Mouse (Mus musculus): ENCODE measurements around the gene Nlrc5. TPM values are rescaled to one million over a fixed set of nuclear protein-coding genes. Genes with fewer than 3 reads are reported as not detected.

Nlrc5 gene
- polyA plus RNA-seq, 2 experiments = 0.09 to 0.22 TPM

DNA sequence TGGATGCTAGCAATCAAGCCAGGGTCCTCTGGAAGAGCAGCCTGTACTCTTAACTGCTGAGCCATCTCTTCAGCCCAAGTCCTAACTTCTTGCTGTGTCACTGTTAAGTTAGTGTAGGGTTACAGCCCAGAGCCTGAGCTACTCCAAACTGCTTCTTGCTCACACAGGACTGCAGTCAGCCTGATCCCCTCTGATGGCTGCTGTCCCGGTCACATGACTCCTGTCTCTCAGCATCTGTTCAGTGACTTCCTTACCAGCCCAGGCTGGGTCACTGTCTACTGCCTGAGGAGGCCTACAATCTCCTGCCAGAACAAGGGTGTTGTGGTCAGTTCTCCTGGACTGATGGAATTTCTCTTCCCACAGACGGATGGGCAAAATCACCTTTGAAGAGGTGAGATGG, 18.9 kb upstream of the Nlrc5 start:
- Histone ChIP-seq H3K4me1 (replicated peaks; ENCODE audit: control insufficient read depth in 2 of 2, insufficient read depth in 2 of 2, low read length in 1 of 2) (no peaks in the 10 kb centered on the region), H3K9ac (replicated peaks) (no peak overlapping the region), H3K4me2 (ENCODE audit: low read depth) (no peak overlapping the region), H3K9me3 (ENCODE audit: control insufficient read depth, low read length) (no peaks in the 10 kb centered on the region), H3K27ac (no peak overlapping the region), H3K27me3 (ENCODE audit: control insufficient read depth, insufficient read depth, low read length) (no peaks in the 10 kb centered on the region), H3K4me3 (ENCODE audit: insufficient read depth in 1 of 2, low read depth in 2 of 2, low read length in 2 of 2) (no peak overlapping the region), H3K36me3 (replicated peaks; ENCODE audit: control insufficient read depth, insufficient read depth, low read depth) (no peaks in the 10 kb centered on the region)
- no peak for DNase-seq (ENCODE audit: low read depth in 3 of 3, low spot score in 3 of 3)
- TF ChIP-seq EP300 (IDR thresholded peaks at IDR 0.05; ENCODE audit: low read depth) (no peak), CTCF (IDR thresholded peaks at IDR 0.05; ENCODE audit: low read depth) (no peak)
- 45% methylated on average over 2 of the region's 2 CpGs for WGBS (ENCODE audit: insufficient replicate concordance)
- ATAC-seq (ENCODE audit: insufficient read depth) = no peak

- WGBS (ENCODE audit: insufficient replicate concordance) = 34% methylated on average over 9 of the region's 9 CpGs
- TF ChIP-seq CTCF (IDR thresholded peaks at IDR 0.05; ENCODE audit: low read depth) (no peak), EP300 (IDR thresholded peaks at IDR 0.05; ENCODE audit: low read depth) (no peak)
- Histone ChIP-seq H3K4me1 (replicated peaks; ENCODE audit: control insufficient read depth in 2 of 2, insufficient read depth in 2 of 2, low read length in 1 of 2) (no peaks in the 10 kb centered on the region), H3K27me3 (ENCODE audit: control insufficient read depth, insufficient read depth, low read length) (no peaks in the 10 kb centered on the region), H3K4me3 (ENCODE audit: insufficient read depth in 1 of 2, low read depth in 2 of 2, low read length in 2 of 2) (no peak overlapping the region), H3K9ac (replicated peaks) (no peak overlapping the region), H3K9me3 (ENCODE audit: control insufficient read depth, low read length) (no peaks in the 10 kb centered on the region), H3K36me3 (replicated peaks; ENCODE audit: control insufficient read depth, insufficient read depth, low read depth) (no peaks in the 10 kb centered on the region), H3K27ac (no peak overlapping the region), H3K4me2 (ENCODE audit: low read depth) (no peak overlapping the region)
- DNase-seq (ENCODE audit: low read depth in 3 of 3, low spot score in 3 of 3) (no peak), ATAC-seq (ENCODE audit: insufficient read depth) (no peak)
These were observed 16.1 kb upstream of the Nlrc5 start for GRCm38 (mm10) chr8:94418017-94418416.

GRCm38 (mm10) chr8:94422270-94422669, 11.9 kb upstream of the Nlrc5 start:
- H3K9ac ChIP-seq (replicated peaks) = no peak overlapping the region
- 63% methylated on average over 4 of the region's 4 CpGs for WGBS (ENCODE audit: insufficient replicate concordance)

GRCm38 (mm10) chr8:94427953-94428352, 6.2 kb upstream of the Nlrc5 start:
- Histone ChIP-seq H3K9me3 (ENCODE audit: control insufficient read depth, low read length) (no peaks in the 10 kb centered on the region), H3K36me3 (replicated peaks; ENCODE audit: control insufficient read depth, insufficient read depth, low read depth) (no peaks in the 10 kb centered on the region), H3K27ac (no peak overlapping the region), H3K4me2 (ENCODE audit: low read depth) (no peak overlapping the region), H3K9ac (replicated peaks) (no peak overlapping the region), H3K4me1 (replicated peaks; ENCODE audit: control insufficient read depth in 2 of 2, insufficient read depth in 2 of 2, low read length in 1 of 2) (no peaks in the 10 kb centered on the region), H3K27me3 (ENCODE audit: control insufficient read depth, insufficient read depth, low read length) (peaks cover 2% of the 10 kb centered on the region), H3K4me3 (ENCODE audit: insufficient read depth in 1 of 2, low read depth in 2 of 2, low read length in 2 of 2) (no peak overlapping the region)
- DNase-seq (ENCODE audit: low read depth in 3 of 3, low spot score in 3 of 3) = peak in 1 of 3 experiments; percentile 11
- WGBS (ENCODE audit: insufficient replicate concordance) = 45% methylated on average over 10 of the region's 10 CpGs
- TF ChIP-seq EP300 (IDR thresholded peaks at IDR 0.05; ENCODE audit: low read depth) (no peak), CTCF (IDR thresholded peaks at IDR 0.05; ENCODE audit: low read depth) (no peak)
- no peak for ATAC-seq (ENCODE audit: insufficient read depth)

More at GRCm38 (mm10) chr8:94422270-94422669, 11.9 kb upstream of the Nlrc5 start:
- no peaks in the 10 kb centered on the region for H3K4me1 ChIP-seq (replicated peaks; ENCODE audit: control insufficient read depth in 2 of 2, insufficient read depth in 2 of 2, low read length in 1 of 2)
- no peak for TF ChIP-seq CTCF (IDR thresholded peaks at IDR 0.05; ENCODE audit: low read depth)
- TF ChIP-seq EP300 (IDR thresholded peaks at IDR 0.05; ENCODE audit: low read depth) = no peak
- H3K27ac ChIP-seq = no peak overlapping the region
- H3K27me3 ChIP-seq (ENCODE audit: control insufficient read depth, insufficient read depth, low read length) = no peaks in the 10 kb centered on the region
- no peak for ATAC-seq (ENCODE audit: insufficient read depth)
- no peaks in the 10 kb centered on the region for H3K36me3 ChIP-seq (replicated peaks; ENCODE audit: control insufficient read depth, insufficient read depth, low read depth)
- no peak for DNase-seq (ENCODE audit: low read depth in 3 of 3, low spot score in 3 of 3)
- H3K4me2 ChIP-seq (ENCODE audit: low read depth) = no peak overlapping the region
- H3K9me3 ChIP-seq (ENCODE audit: control insufficient read depth, low read length) = no peaks in the 10 kb centered on the region
- H3K4me3 ChIP-seq (ENCODE audit: insufficient read depth in 1 of 2, low read depth in 2 of 2, low read length in 2 of 2) = no peak overlapping the region

DNA sequence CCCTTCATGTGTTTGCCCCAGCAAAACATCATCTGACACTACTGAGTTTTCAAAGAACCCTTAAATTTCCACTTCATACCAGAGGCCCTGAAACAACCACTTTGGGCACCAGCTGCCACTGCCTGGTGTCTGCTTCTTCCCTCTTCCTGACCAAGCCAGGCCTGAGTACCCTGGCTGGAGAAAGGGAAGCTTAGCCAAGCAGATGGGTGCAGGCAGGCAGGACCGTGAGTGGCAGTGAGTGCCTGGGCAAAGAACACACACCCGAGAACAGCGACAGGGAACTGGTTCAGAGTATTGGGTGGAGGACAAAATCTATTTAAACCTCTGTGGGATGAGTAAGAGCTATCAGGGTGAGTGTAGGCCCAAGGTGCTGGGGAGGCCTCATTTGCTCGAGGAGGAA, 5.7 kb upstream of the Nlrc5 start:
- peaks cover 3% of the 10 kb centered on the region for H3K27me3 ChIP-seq (ENCODE audit: control insufficient read depth, insufficient read depth, low read length)
- H3K4me1 ChIP-seq (replicated peaks; ENCODE audit: control insufficient read depth in 2 of 2, insufficient read depth in 2 of 2, low read length in 1 of 2) = no peaks in the 10 kb centered on the region
- ATAC-seq (ENCODE audit: insufficient read depth) (no peak), DNase-seq (ENCODE audit: low read depth in 3 of 3, low spot score in 3 of 3) (no peak)
- no peak overlapping the region for H3K4me3 ChIP-seq (ENCODE audit: insufficient read depth in 1 of 2, low read depth in 2 of 2, low read length in 2 of 2)
- no peak overlapping the region for H3K9ac ChIP-seq (replicated peaks)
- WGBS (ENCODE audit: insufficient replicate concordance) = 53% methylated on average over 4 of the region's 4 CpGs
- TF ChIP-seq EP300 (IDR thresholded peaks at IDR 0.05; ENCODE audit: low read depth) (no peak), CTCF (IDR thresholded peaks at IDR 0.05; ENCODE audit: low read depth) (no peak)
- H3K27ac ChIP-seq = no peak overlapping the region
- no peaks in the 10 kb centered on the region for H3K9me3 ChIP-seq (ENCODE audit: control insufficient read depth, low read length)
- no peak overlapping the region for H3K4me2 ChIP-seq (ENCODE audit: low read depth)
- H3K36me3 ChIP-seq (replicated peaks; ENCODE audit: control insufficient read depth, insufficient read depth, low read depth) = no peaks in the 10 kb centered on the region
